Mouse (Mus musculus): ENCODE data around the gene Bcl6b.

- no peak for TF ChIP-seq CTCF (IDR thresholded peaks at IDR 0.05; ENCODE audit: low read depth)
- no peak for TF ChIP-seq EP300 (optimal IDR thresholded peaks at IDR 0.05)
Measured at GRCm38 (mm10) chr11:70250150-70250549, 20.6 kb upstream of the Bcl6b start.

All from stomach, postnatal 0 days (tissue).